Mouse (Mus musculus): ENCODE measurements around the gene Nop14.
"Not testable (repeated sequence)": the region's sequence is repeated elsewhere in the genome, so short reads cannot be mapped to it uniquely, and the experiment has no call there.

The Nop14 gene

GRCm38 (mm10) chr5:34632996-34633395, 27.0 kb downstream of the Nop14 start:
- no peak for DNase-seq (ENCODE audit: low spot score in 2 of 2)

GRCm38 (mm10) chr5:34609966-34610365, 50.0 kb downstream of the Nop14 start:
- no peak for DNase-seq (ENCODE audit: low spot score in 2 of 2)

- DNase-seq (ENCODE audit: low spot score in 2 of 2), result no peak
Measured at GRCm38 (mm10) chr5:34608226-34608625, 51.7 kb downstream of the Nop14 start.

DNA sequence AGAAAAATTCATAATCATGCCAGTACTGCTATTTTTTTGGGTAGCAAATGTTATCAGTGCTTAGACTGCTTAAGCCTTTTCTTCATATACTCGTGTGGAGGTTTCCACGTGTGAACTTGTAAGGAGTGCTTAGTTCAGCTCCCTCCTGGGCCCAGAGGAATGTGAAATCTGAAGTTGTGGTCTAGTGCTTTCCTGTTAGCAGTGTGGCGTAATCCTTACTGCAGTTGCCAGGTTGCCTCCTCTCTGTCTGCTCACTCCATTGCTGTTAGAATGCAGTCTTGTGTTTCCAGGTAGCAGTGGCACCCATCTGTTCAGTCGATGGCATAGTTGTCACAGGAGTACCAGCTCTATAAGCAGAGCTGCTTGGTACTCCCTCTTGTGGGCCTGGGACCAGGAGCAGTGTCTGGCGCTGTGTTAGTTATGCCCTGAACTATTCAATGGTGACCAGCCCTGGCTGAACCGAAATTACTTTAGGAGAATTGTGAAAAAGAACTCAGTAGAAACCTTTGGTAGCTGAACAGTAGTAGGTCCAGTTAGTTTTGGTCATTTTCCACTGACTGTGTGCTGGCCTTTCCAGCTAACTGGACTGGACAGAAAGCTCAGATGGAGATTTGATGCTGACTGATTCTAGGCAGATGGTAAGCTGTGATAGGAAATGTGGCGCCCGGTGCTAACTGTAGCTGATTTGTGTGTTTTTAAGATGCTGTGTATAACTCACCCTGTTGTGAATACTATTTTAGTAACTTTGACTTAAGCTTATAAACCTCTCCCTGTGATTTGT, 52.7 kb downstream of the Nop14 start:
- DNase-seq (ENCODE audit: low spot score in 2 of 2), result no peak

GRCm38 (mm10) chr5:34604576-34604975, 55.4 kb downstream of the Nop14 start:
- DNase-seq (ENCODE audit: low spot score in 2 of 2), result no peak

DNA sequence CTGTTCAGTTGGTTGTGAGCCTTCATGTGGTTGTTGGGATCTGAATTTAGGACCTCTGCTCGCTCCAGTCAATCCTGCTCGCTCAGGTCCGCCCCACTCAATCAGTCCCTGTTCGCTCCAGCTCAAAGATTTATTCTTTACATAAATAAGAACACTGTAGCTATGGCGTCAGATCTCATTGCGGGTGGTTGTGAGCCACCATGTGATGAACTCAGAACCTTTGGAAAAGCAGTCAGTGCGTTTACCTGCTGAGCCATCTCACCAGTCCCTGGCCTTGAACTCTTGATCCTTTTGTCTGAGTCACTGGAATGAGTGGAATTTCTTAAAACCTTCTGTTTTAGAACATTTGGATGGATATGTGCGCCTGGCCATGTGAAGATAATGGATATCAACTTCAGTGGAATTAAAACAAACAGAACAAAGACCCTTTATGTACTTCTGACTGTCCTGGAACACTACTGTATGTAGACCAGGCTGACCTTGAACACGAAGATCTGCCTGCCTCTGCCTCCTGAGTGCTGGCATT, 66.7 kb downstream of the Nop14 start:
- DNase-seq (ENCODE audit: low spot score in 2 of 2), result no peak

GRCm38 (mm10) chr5:34592666-34593065, 67.3 kb downstream of the Nop14 start:
- DNase-seq (ENCODE audit: low spot score in 2 of 2), result no peak

GRCm38 (mm10) chr5:34592224-34592623, 67.7 kb downstream of the Nop14 start:
- DNase-seq (ENCODE audit: low spot score in 2 of 2), result not testable (repeated sequence)

DNA sequence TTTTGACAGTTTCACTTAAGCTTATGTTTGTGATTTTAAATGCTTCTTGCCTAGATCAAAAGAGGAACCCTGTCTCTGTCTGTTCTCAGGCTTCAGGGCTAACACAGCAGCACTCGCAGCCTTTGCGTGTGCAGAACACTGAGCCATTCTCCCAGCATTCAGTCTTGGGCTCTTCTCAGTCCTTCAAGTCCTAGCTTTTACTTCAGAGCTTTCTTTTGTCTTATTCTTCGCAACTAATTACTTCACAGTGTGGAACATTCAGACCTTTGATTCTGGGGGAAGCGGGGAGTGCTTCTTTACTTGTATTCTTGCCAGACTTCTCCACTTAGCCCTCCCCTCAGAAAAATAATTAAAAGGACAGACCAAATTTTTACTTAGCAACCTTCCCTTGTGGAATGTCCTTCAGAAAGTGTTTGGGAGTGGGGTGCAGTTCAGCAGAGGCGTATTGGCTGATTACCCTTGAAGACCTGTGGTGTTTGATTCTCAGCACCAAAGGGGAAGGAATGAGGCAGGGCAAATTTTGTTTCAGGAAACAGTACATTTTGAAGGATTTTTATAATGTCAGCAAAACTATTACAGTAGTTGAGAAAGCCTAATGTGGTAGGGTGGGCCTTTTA, 68.5 kb downstream of the Nop14 start:
- no peak for DNase-seq (ENCODE audit: low spot score in 2 of 2)

DNA sequence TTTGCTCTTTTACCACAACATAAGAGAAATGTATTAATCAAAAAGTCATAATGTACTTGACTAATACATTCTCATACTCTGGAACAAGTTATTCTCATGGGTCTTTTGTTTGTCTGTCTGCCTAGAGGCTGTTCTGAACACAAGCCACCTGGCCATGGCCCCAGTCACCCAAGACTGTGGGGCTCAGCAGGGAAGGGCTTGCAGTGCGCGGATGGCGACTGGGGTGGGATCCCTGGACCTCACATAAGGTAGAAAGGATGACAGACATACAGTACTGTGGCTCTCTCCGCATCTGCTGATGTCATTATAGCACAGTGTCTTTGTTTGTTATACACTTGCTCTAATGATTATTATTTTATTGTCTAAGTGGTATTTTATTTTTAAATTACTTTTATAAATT, 69.2 kb downstream of the Nop14 start:
- DNase-seq (ENCODE audit: low spot score in 2 of 2), result no peak

DNA sequence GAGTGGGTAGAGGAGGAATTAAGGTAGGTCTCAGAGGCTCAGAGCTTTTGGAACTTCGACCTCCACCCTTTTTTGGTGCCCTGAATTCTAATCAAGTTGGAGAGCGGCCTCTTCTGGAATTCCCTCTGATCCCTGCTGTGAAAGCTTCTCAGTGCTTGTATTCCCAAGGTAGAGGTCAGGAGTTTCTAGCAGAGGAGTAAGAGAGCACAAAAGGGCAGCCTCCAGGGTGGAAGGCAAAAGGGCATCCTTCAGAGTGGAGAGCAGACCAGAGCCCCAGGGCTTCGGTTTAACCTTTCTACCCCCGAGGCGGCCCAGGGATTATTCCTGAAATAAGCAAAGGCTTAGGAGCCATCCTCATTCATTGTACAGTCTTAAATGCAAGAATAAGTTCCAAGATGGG, 69.9 kb downstream of the Nop14 start:
- no peak for DNase-seq (ENCODE audit: low spot score in 2 of 2)

All from frontal cortex, postnatal 36 days (tissue).